Mouse (Mus musculus) small intestine, adult 2 months (tissue): Measurements from ENCODE around the gene Slc43a2.

ENCODE experiments used
- CTCF ChIP-seq: fragments of 200-500 bp; IDR thresholded peaks from 2 replicates; pipeline ENCODE4 v1.5.1; 2012; ENCODE audit warnings: low read depth, mild to moderate bottlenecking, control low read depth, inconsistent platforms, low read length, moderate library complexity, mixed read lengths; ENCODE audit not compliant: insufficient replicate concordance, insufficient read length; ENCODE audit errors: extremely low read depth
- POLR2A ChIP-seq: fragments of 200-500 bp; IDR thresholded peaks from 2 replicates; pipeline ENCODE4 v1.6.1; 2012; ENCODE audit warnings: low read depth, mild to moderate bottlenecking, control low read depth, inconsistent platforms, low read length, moderate library complexity

- TF ChIP-seq CTCF (no peak), POLR2A (no peak)
Observed at GRCm38 (mm10) chr11:75578609-75579008, 47.1 kb downstream of the Slc43a2 start.
